Mouse (Mus musculus) monocyte, adult 5-6 weeks (primary cell): ENCODE results near the gene Tspan4. TPM values are rescaled to one million over a fixed set of nuclear protein-coding genes. Genes with fewer than 3 reads are reported as not detected.
A peak's percentile ranks its signal among the peaks of the same experiment; 100 is the strongest.

ENCODE experiments used
- ATAC-seq: fragments of 153-309, 156-312 bp; replicated peaks from 2 replicates; pipeline ENCODE4 v1.8.0; 2017; ENCODE audit warnings: mild to moderate bottlenecking; ENCODE audit not compliant: low TSS enrichment, insufficient number of reproducible peaks, severe bottlenecking, poor library complexity, low FRiP score
- total RNA-seq: library from RNA; stranded (forward); fragments of 200-1000, 200-491, 200-594 nt; gene quantifications from 3 replicates; pipeline ENCODE4 v1.2.3, GENCODE M21; 2017

Tspan4 gene
- 0.95 TPM in 1 of 3 replicates, not detected in the others for total RNA-seq

DNA sequence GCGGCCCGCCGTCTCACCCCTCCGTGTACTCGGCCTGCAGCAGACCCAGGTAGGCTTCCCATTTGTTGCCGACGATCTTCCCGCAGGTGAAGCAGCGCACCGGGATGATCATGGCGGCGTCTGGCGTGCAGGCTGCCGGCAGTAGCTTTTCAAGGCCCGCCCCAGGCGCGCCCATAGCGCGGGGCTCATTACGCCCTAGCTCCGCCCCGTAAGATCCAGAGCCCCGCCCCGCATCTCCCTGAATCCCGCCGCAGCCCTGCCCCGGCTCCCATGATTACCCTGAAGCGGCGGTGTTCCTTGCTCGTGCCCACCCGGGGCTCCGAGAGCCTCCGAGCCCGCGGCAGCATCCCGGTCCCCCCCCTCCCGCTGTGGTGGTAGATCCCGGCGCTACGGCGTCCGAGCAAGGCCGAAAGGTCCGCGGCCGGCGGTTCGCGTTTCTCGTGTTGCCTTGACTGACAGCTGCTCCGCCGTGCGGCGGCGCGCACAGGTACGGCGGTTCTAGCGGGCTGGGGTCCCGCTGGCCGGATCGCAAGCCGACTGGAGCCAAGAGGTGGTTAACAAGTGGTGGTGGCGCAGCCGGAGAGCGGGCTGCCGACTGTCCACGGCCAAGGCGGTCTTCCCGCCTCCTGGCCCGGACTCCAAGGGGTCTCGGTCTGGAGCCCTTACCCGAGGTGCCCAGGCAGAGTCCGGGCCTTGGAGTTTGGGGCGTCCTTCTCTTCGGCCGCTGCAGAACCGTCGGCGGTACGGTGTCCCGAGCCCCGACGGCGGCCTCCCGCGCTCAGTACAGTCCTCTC lies at the start of gene Tspan4, which contains the start of gene Polr2l:
Gene Tspan4 (plus strand): TSS at position 230 of the 794 bp plus-strand sequence.
Gene Polr2l (minus strand): TSS at position 122 of the 794 bp plus-strand sequence.
- peak; percentile 62; the same call in 1 of the 2 replicates for ATAC-seq

GRCm38 (mm10) chr7:141426948-141427730 lies 47.9 kb upstream of the Tspan4 start:
- ATAC-seq: no peak

- no peak for ATAC-seq
Measured at GRCm38 (mm10) chr7:141428701-141429100, 46.3 kb upstream of the Tspan4 start.

GRCm38 (mm10) chr7:141429310-141429709 lies 45.7 kb upstream of the Tspan4 start, which contains the start of gene Cend1:
Cend1 (minus strand) TSS chr7:141429491.
- no peak for ATAC-seq

GRCm38 (mm10) chr7:141429840-141430584 lies 45.0 kb upstream of the Tspan4 start:
- ATAC-seq: no peak

GRCm38 (mm10) chr7:141430585-141431240 lies 44.3 kb upstream of the Tspan4 start:
- ATAC-seq: no peak

- no peak for ATAC-seq
Measured at GRCm38 (mm10) chr7:141431434-141432185, 43.4 kb upstream of the Tspan4 start.

DNA sequence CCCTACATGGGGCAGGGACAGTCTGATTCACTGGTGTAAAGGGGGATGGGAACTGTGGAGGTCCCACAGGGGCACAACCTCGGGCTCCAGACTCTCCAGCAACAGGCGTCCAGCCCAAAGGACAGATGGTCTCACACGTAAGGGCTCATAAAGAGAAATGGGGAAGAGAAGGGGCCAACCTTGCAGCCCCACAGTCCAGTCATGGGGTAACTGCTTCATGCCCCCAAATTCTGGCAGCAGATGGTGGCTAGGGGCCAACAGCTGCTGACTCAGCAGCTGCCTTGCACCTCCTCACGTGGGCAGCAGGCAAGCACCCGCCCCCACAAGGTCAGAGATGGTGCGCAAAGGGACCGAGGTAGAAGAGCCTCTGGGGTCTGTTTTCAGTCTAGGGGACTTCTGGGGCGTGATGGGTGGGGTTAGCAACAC lies 42.8 kb upstream of the Tspan4 start:
- ATAC-seq: no peak

GRCm38 (mm10) chr7:141432741-141433516 lies 42.1 kb upstream of the Tspan4 start:
- ATAC-seq: no peak

DNA sequence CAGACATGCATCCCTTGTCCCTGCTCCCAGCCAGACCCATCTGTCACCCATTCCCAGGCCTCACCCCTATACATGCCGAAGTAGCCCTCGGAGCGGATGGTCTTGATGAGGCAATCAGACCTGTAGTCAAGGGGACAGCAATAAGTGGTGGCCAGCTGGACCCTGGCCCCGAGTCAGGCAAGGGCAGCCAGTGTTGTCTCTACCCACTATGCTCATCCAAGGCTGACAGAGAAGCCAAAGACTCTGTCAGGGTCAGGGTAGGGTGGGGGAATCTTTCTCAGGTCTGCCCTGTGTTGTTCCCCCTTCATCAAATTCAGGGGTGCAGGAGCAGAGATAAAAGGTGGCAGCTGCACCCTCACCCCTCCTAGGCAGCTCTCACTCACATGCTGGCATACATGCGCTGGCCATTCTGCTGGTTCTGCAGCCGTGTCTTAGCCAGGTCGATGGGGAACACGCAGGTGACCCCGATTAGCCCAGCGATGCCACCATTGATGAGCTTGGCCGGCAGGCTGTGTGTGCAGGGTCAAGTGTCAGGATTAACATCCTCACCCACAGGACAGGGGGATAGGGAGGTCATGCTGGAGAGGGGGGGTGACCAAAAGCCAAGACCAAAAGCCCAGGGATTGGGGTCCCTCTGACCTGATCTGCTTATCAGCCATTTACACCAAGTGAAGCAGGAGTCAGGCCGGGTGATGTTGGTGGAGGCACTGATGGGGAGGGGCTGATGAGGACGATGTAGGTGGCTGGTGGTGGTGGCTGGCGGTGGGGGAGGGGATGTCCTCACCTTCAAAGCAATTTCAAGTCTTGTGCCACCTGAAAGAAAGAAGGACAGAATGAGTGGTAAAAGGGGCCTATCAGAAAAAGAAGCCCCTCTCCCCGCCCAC lies 41.3 kb upstream of the Tspan4 start:
- ATAC-seq: no peak

DNA sequence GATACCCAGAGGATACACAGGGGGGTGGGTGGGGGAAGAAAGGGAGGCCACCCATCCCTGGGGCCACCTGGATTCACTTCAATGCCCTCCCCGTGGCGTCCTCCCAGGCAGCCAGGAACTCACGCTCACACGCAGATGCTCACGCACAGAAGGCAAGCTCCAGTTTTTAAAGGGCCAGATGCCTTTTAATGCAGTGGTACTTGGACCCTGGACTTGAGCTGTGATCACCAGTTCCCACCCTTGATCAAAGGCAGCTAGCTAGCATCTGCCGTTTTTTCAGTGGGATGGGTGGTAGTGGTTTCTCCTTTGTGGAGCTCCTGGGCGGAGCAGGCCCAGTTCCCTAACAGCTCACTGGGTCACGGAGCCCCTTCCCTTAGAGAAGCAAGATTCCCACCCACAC lies 40.6 kb upstream of the Tspan4 start:
- ATAC-seq: no peak

DNA sequence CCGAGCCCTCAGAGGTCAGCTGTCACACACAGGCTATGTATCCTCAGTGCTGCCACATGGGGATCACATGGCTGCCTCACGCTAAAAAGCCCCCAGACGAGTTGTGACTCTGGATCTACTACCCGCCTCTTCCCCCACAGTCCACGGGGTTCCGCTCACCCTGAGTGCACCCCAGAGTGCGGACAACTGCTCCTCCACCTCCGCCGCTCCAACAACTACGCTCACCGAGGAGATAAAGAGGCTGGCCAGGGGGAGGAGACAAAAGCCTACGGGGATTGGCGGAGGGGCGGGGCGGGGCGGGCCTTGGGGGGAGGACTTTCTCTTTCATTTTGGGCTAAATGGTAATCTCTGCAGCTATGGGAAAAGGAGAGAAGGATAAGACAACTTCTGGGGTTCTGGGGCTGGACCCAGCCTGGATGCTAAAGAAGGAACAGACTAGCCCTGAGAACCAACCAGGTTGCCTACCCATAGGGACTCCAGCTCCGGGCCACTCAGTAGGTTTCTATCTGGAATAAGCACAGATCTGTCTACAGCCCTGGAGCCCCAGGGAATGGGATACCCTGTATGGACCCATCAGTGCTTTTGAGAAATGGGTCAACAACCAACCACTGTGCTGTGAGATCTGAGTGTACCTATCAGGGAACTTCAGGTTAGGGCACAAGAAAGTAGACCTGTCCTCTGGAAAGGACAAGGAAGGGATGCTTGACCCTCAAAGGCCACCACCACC lies 39.7 kb upstream of the Tspan4 start:
- peak; percentile 48 for ATAC-seq

DNA sequence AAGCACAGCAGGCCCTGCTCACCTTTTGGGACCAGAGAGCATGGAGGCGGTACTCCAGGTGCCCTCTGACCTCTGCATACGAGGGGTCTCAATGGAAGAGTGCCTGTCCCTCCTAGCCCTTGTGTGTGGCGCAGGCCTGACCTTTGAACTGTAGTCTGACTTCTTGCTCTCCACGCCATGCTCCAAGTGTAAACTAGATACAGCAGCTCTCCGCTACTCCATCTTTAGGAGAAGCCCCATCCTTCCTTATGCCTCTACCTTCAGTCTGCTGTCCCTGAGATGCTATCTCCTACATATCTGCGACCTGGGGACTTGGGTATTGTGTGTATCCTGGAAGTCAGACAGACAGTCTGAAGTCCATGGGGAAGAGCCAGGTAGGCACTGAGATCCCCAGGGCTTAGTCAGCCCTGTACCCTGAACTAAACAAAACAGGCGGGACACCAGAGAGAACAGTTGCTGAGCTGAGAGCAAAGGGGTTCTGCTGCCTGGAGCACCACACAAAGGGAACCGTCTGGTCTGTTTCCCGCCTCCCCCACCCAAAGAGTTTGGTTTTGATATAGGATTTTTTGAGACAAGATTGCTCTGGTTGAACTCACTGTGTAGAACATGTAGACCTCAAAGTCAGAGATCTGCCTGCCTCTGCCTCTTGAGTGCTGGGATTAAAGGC lies 39.1 kb upstream of the Tspan4 start:
- ATAC-seq: no peak

DNA sequence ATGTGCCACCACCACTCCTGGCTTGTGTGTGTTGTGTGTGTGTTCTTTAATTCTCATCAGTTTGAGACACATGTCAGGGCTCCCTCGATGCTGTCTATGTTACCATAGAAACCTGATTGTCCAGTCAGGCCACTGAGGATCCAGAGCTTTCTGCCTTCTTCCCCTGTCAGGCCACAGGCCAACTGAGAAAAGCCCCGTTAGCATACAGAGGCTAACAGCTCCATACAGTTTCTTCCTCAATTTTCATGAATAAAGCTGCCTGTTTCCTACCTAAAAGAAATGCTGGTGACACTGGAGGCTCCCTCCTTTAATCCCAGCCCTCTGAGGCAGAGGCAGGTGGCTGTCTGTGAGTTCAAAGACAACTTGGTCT lies 38.5 kb upstream of the Tspan4 start:
- no peak for ATAC-seq
